Mouse (Mus musculus): ENCODE results near the gene Klk1b1. TPM values are rescaled to one million over a fixed set of nuclear protein-coding genes. Genes with fewer than 3 reads are reported as not detected.

Klk1b1 gene
- not detected in 2 replicates for polyA plus RNA-seq (2011; ENCODE audit: insufficient read length, low read depth, missing spikeins)

GRCm38 (mm10) chr7:43966451-43966850, at the start of gene Klk1b1:
Gene Klk1b1 (plus strand): TSS chr7:43966751.
- TF ChIP-seq POLR2A (IDR thresholded peaks at IDR 0.05; ENCODE audit: low read depth, low read length) (no peak), CTCF (IDR thresholded peaks at IDR 0.05; ENCODE audit: borderline replicate concordance, insufficient read depth, low read length) (no peak)
- Histone ChIP-seq H3K4me3 (ENCODE audit: insufficient read depth, low read length) (no peak within 1 kb of the TSS), H3K4me1 (ENCODE audit: control insufficient read depth, insufficient read depth, low read length) (no peaks in the 10 kb centered on the region), H3K27ac (ENCODE audit: insufficient read depth, low read length) (no peak within 1 kb of the TSS)

- no peaks in the 10 kb centered on the region for H3K4me1 ChIP-seq (ENCODE audit: control insufficient read depth, insufficient read depth, low read length)
- no peak for TF ChIP-seq CTCF (IDR thresholded peaks at IDR 0.05; ENCODE audit: borderline replicate concordance, insufficient read depth, low read length)
- TF ChIP-seq POLR2A (IDR thresholded peaks at IDR 0.05; ENCODE audit: low read depth, low read length): no peak
These were observed 48.1 kb upstream of the Klk1b1 start for GRCm38 (mm10) chr7:43918426-43918825.

GRCm38 (mm10) chr7:43918871-43919270, 47.7 kb upstream of the Klk1b1 start:
- TF ChIP-seq CTCF (IDR thresholded peaks at IDR 0.05; ENCODE audit: borderline replicate concordance, insufficient read depth, low read length): no peak
- no peak for TF ChIP-seq POLR2A (IDR thresholded peaks at IDR 0.05; ENCODE audit: low read depth, low read length)
- Histone ChIP-seq H3K4me3 (ENCODE audit: insufficient read depth, low read length) (no peak overlapping the region), H3K4me1 (ENCODE audit: control insufficient read depth, insufficient read depth, low read length) (no peaks in the 10 kb centered on the region), H3K27ac (ENCODE audit: insufficient read depth, low read length) (no peak overlapping the region)

More at GRCm38 (mm10) chr7:43918426-43918825, 48.1 kb upstream of the Klk1b1 start:
- H3K4me3 ChIP-seq (ENCODE audit: insufficient read depth, low read length): no peak overlapping the region
- H3K27ac ChIP-seq (ENCODE audit: insufficient read depth, low read length): no peak overlapping the region

- no peaks in the 10 kb centered on the region for H3K4me1 ChIP-seq (ENCODE audit: control insufficient read depth, insufficient read depth, low read length)
- no peak overlapping the region for H3K27ac ChIP-seq (ENCODE audit: insufficient read depth, low read length)
- H3K4me3 ChIP-seq (ENCODE audit: insufficient read depth, low read length): no peak overlapping the region
- TF ChIP-seq CTCF (IDR thresholded peaks at IDR 0.05; ENCODE audit: borderline replicate concordance, insufficient read depth, low read length): peak; percentile 97
- no peak for TF ChIP-seq POLR2A (IDR thresholded peaks at IDR 0.05; ENCODE audit: low read depth, low read length)
These were observed 46.7 kb upstream of the Klk1b1 start for GRCm38 (mm10) chr7:43919559-43920451.

- no peak for TF ChIP-seq CTCF (IDR thresholded peaks at IDR 0.05; ENCODE audit: borderline replicate concordance, insufficient read depth, low read length)
- no peak for TF ChIP-seq POLR2A (IDR thresholded peaks at IDR 0.05; ENCODE audit: low read depth, low read length)
- Histone ChIP-seq H3K4me3 (ENCODE audit: insufficient read depth, low read length) (no peak overlapping the region), H3K27ac (ENCODE audit: insufficient read depth, low read length) (no peak overlapping the region), H3K4me1 (ENCODE audit: control insufficient read depth, insufficient read depth, low read length) (no peaks in the 10 kb centered on the region)
These were observed 46.0 kb upstream of the Klk1b1 start for GRCm38 (mm10) chr7:43920582-43920981.

- H3K4me3 ChIP-seq (ENCODE audit: insufficient read depth, low read length): no peak overlapping the region
- TF ChIP-seq POLR2A (IDR thresholded peaks at IDR 0.05; ENCODE audit: low read depth, low read length) (no peak), CTCF (IDR thresholded peaks at IDR 0.05; ENCODE audit: borderline replicate concordance, insufficient read depth, low read length) (no peak)
These were observed 45.5 kb upstream of the Klk1b1 start for GRCm38 (mm10) chr7:43921087-43921486.

GRCm38 (mm10) chr7:43921941-43922340, 44.6 kb upstream of the Klk1b1 start:
- no peak for TF ChIP-seq POLR2A (IDR thresholded peaks at IDR 0.05; ENCODE audit: low read depth, low read length)
- TF ChIP-seq CTCF (IDR thresholded peaks at IDR 0.05; ENCODE audit: borderline replicate concordance, insufficient read depth, low read length): no peak
- no peaks in the 10 kb centered on the region for H3K4me1 ChIP-seq (ENCODE audit: control insufficient read depth, insufficient read depth, low read length)
- no peak overlapping the region for H3K4me3 ChIP-seq (ENCODE audit: insufficient read depth, low read length)
- H3K27ac ChIP-seq (ENCODE audit: insufficient read depth, low read length): no peak overlapping the region

More at GRCm38 (mm10) chr7:43921087-43921486, 45.5 kb upstream of the Klk1b1 start:
- Histone ChIP-seq H3K27ac (ENCODE audit: insufficient read depth, low read length) (no peak overlapping the region), H3K4me1 (ENCODE audit: control insufficient read depth, insufficient read depth, low read length) (no peaks in the 10 kb centered on the region)

- H3K4me1 ChIP-seq (ENCODE audit: control insufficient read depth, insufficient read depth, low read length): no peaks in the 10 kb centered on the region
- H3K27ac ChIP-seq (ENCODE audit: insufficient read depth, low read length): no peak overlapping the region
- TF ChIP-seq CTCF (IDR thresholded peaks at IDR 0.05; ENCODE audit: borderline replicate concordance, insufficient read depth, low read length) (no peak), POLR2A (IDR thresholded peaks at IDR 0.05; ENCODE audit: low read depth, low read length) (no peak)
- H3K4me3 ChIP-seq (ENCODE audit: insufficient read depth, low read length): no peak overlapping the region
These were observed 40.6 kb upstream of the Klk1b1 start for GRCm38 (mm10) chr7:43925985-43926384.

- H3K27ac ChIP-seq (ENCODE audit: insufficient read depth, low read length): no peak overlapping the region
- no peak overlapping the region for H3K4me3 ChIP-seq (ENCODE audit: insufficient read depth, low read length)
- no peak for TF ChIP-seq POLR2A (IDR thresholded peaks at IDR 0.05; ENCODE audit: low read depth, low read length)
- TF ChIP-seq CTCF (IDR thresholded peaks at IDR 0.05; ENCODE audit: borderline replicate concordance, insufficient read depth, low read length): no peak
- H3K4me1 ChIP-seq (ENCODE audit: control insufficient read depth, insufficient read depth, low read length): no peaks in the 10 kb centered on the region
These were observed 38.0 kb upstream of the Klk1b1 start for GRCm38 (mm10) chr7:43928521-43928920.

- Histone ChIP-seq H3K27ac (ENCODE audit: insufficient read depth, low read length) (no peak overlapping the region), H3K4me3 (ENCODE audit: insufficient read depth, low read length) (no peak overlapping the region), H3K4me1 (ENCODE audit: control insufficient read depth, insufficient read depth, low read length) (no peaks in the 10 kb centered on the region)
- no peak for TF ChIP-seq POLR2A (IDR thresholded peaks at IDR 0.05; ENCODE audit: low read depth, low read length)
- TF ChIP-seq CTCF (IDR thresholded peaks at IDR 0.05; ENCODE audit: borderline replicate concordance, insufficient read depth, low read length): no peak
These were observed 34.2 kb upstream of the Klk1b1 start for GRCm38 (mm10) chr7:43932337-43932736.
